Mouse (Mus musculus) thymus, adult 2 months (tissue): ENCODE measurements around the gene Qrich2. TPM values are rescaled to one million over a fixed set of nuclear protein-coding genes. Genes with fewer than 3 reads are reported as not detected.

Source experiments
- DNase-seq: peaks from one replicate; pipeline ENCODE4 v3.0.0; 2021
- H3K27ac ChIP-seq: fragments of 200-500 bp; 2 replicates; pipeline ENCODE4 v1.5.1; 2012; ENCODE audit warnings: low read length, control low read depth; ENCODE audit not compliant: control insufficient read depth, insufficient read depth
- H3K27me3 ChIP-seq: fragments of 200-500 bp; 2 replicates; pipeline ENCODE4 v1.6.1; 2012; ENCODE audit warnings: mild to moderate bottlenecking, low read length, moderate library complexity, mixed read lengths; ENCODE audit not compliant: control insufficient read depth, insufficient read depth
- H3K36me3 ChIP-seq: fragments of 200-500 bp; 2 replicates; pipeline ENCODE4 v1.6.1; 2012; ENCODE audit warnings: mild to moderate bottlenecking, low read length, moderate library complexity; ENCODE audit not compliant: control insufficient read depth, insufficient read depth
- H3K4me1 ChIP-seq: fragments of 200-500 bp; replicated peaks from 2 replicates; pipeline ENCODE4 v1.6.1; 2012; ENCODE audit warnings: low read length; ENCODE audit not compliant: control insufficient read depth, insufficient read depth
- H3K4me3 ChIP-seq: fragments of 200-500 bp; 2 replicates; pipeline ENCODE4 v1.5.1; 2012; ENCODE audit warnings: mild to moderate bottlenecking, low read length, control low read depth, moderate library complexity; ENCODE audit not compliant: control insufficient read depth, insufficient read depth
- CTCF ChIP-seq: fragments of 200-500 bp; IDR thresholded peaks from 2 replicates; pipeline ENCODE4 v1.5.1; 2012; ENCODE audit warnings: mild to moderate bottlenecking, control low read depth, low read length, moderate library complexity, borderline replicate concordance; ENCODE audit not compliant: control insufficient read depth, poor library complexity, insufficient read depth; ENCODE audit errors: extremely low read depth
- POLR2A ChIP-seq: fragments of 200-500 bp; IDR thresholded peaks from 2 replicates; pipeline ENCODE4 v1.6.1; 2012; ENCODE audit warnings: mild to moderate bottlenecking, low read length, control low read depth, moderate library complexity; ENCODE audit not compliant: control insufficient read depth, poor library complexity, insufficient read depth; ENCODE audit errors: extremely low read depth
- WGBS: fragments of 180-500 bp; shearing (Covaris S2); methylation state at CpG from one replicate; pipeline ENCODE4 v1.1.7; 2018; 5-methylcytosine and 5-hydroxymethylcytosine counted together
- polyA plus RNA-seq: library from polyadenylated mRNA; depleted of rRNA; stranded (reverse); fragments of >200 nt; gene quantifications from 2 replicates; pipeline ENCODE4 v1.2.3, GENCODE M21; 2012; rRNA removed

Gene Qrich2
- polyA plus RNA-seq: 0.19 and 0.24 TPM in 2 replicates

GRCm38 (mm10) chr11:116466141-116466540, at the start of gene Qrich2:
Gene Qrich2, minus strand, starts transcription at chr11:116466241.
- no peak within 1 kb of the TSS for H3K27ac ChIP-seq
- WGBS: 72% methylated on average over 20 of the region's 20 CpGs

GRCm38 (mm10) chr11:116515330-116516020, 49.4 kb upstream of the Qrich2 start:
- no peak for DNase-seq
- Histone ChIP-seq H3K4me3 (no peak overlapping the region), H3K36me3 (no peaks in the 10 kb centered on the region), H3K27ac (no peak overlapping the region), H3K27me3 (no peaks in the 10 kb centered on the region), H3K4me1 (no peaks in the 10 kb centered on the region)
- WGBS: 45% methylated on average over 24 of the region's 24 CpGs
- TF ChIP-seq CTCF (no peak), POLR2A (no peak)

More at GRCm38 (mm10) chr11:116466141-116466540, at the start of gene Qrich2:
- Histone ChIP-seq H3K4me1 (no peaks in the 10 kb centered on the region), H3K4me3 (no peak within 1 kb of the TSS), H3K36me3 (peaks cover 3% of the 10 kb centered on the region), H3K27me3 (no peaks in the 10 kb centered on the region)
- TF ChIP-seq CTCF: no peak
- DNase-seq: no peak

- Histone ChIP-seq H3K27ac (no peak overlapping the region), H3K27me3 (no peaks in the 10 kb centered on the region)
- no peak for DNase-seq
Measured at GRCm38 (mm10) chr11:116513531-116514038, 47.5 kb upstream of the Qrich2 start.

GRCm38 (mm10) chr11:116512987-116513386, 46.9 kb upstream of the Qrich2 start:
- TF ChIP-seq POLR2A (no peak), CTCF (no peak)
- Histone ChIP-seq H3K36me3 (no peaks in the 10 kb centered on the region), H3K4me1 (no peaks in the 10 kb centered on the region), H3K27me3 (no peaks in the 10 kb centered on the region), H3K4me3 (no peak overlapping the region), H3K27ac (no peak overlapping the region)
- WGBS: 89% methylated on average over 6 of the region's 6 CpGs
- no peak for DNase-seq

More at GRCm38 (mm10) chr11:116513531-116514038, 47.5 kb upstream of the Qrich2 start:
- 88% methylated on average over 4 of the region's 4 CpGs for WGBS
- TF ChIP-seq POLR2A: no peak
- no peak for TF ChIP-seq CTCF
- Histone ChIP-seq H3K4me1 (no peaks in the 10 kb centered on the region), H3K4me3 (no peak overlapping the region), H3K36me3 (no peaks in the 10 kb centered on the region)

GRCm38 (mm10) chr11:116512154-116512553, 46.1 kb upstream of the Qrich2 start:
- Histone ChIP-seq H3K27ac (no peak overlapping the region), H3K36me3 (no peaks in the 10 kb centered on the region), H3K4me1 (no peaks in the 10 kb centered on the region), H3K4me3 (no peak overlapping the region), H3K27me3 (no peaks in the 10 kb centered on the region)
- 94% methylated on average over 7 of the region's 7 CpGs for WGBS
- TF ChIP-seq CTCF: no peak
- TF ChIP-seq POLR2A: no peak
- DNase-seq: no peak

- Histone ChIP-seq H3K36me3 (no peaks in the 10 kb centered on the region), H3K4me3 (no peak overlapping the region), H3K27ac (no peak overlapping the region), H3K4me1 (no peaks in the 10 kb centered on the region), H3K27me3 (no peaks in the 10 kb centered on the region)
- 77% methylated on average over 7 of the region's 7 CpGs for WGBS
- no peak for TF ChIP-seq POLR2A
- no peak for TF ChIP-seq CTCF
- DNase-seq: no peak
Measured at GRCm38 (mm10) chr11:116511301-116511868, 45.3 kb upstream of the Qrich2 start.
